Mouse (Mus musculus) spleen, adult 2 months (tissue): ENCODE measurements around the gene Olfr648.

Source experiments
- CTCF ChIP-seq: fragments of 200-500 bp; IDR thresholded peaks from 2 replicates; pipeline ENCODE4 v1.5.1; 2011; ENCODE audit warnings: mild to moderate bottlenecking, inconsistent platforms; ENCODE audit not compliant: insufficient read depth, insufficient read length, insufficient replicate concordance; ENCODE audit errors: extremely low read depth
- POLR2A ChIP-seq: fragments of 200-500 bp; IDR thresholded peaks from 2 replicates; pipeline ENCODE4 v1.6.1; 2011; ENCODE audit warnings: low read depth, low read length, inconsistent platforms

GRCm38 (mm10) chr7:104179074-104179473, 4.1 kb downstream of the Olfr648 start:
- TF ChIP-seq CTCF = no peak
- TF ChIP-seq POLR2A = no peak
